Mouse (Mus musculus): ENCODE measurements around the gene Arhgap20. TPM values are rescaled to one million over a fixed set of nuclear protein-coding genes. Genes with fewer than 3 reads are reported as not detected.

The Arhgap20 gene
- total RNA-seq, 4 experiments from 2014 or later = 21.7 to 29.7 (median 23.7) TPM

DNA sequence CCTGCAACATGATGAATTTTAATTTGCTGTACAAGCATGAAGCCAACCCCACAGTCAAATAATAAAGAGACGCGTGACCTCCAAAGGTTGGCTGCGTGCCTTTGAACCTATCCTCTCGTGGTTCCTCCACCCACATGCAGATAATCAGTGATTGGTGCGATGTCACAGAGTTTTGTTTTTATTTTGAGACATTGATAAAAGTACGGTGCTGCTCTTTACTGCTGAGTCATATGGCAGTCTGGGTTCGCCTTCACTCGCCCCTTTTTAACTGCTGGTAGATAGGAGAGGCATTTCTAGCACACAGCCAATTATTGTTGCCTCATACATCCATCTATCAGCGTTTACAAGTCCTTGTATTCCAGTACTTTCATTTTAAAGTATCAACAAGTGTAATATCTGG lies 34.0 kb downstream of the Arhgap20 start:
- peak; percentile 29 for DNase-seq (ENCODE audit: low spot score)

DNA sequence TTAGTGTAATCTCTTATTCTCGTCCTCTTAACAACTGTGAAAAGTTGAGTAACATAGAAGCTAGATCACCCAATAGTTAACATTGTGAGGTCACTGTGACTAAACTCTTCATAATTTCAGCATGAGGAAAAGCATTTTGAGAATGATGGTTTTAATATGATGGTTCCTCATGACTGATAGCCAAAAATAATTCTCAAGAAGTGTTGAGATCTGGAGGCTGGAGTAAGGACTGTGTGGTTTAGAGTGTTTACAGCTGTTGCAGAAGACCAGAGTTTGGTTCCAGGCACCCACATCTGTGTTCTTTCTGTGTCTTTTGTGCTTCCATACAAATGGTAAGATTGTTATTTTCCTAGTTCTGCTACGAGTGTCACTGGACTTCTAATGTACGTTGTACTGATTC lies 42.1 kb downstream of the Arhgap20 start:
- no peak for DNase-seq (ENCODE audit: low spot score)

DNA sequence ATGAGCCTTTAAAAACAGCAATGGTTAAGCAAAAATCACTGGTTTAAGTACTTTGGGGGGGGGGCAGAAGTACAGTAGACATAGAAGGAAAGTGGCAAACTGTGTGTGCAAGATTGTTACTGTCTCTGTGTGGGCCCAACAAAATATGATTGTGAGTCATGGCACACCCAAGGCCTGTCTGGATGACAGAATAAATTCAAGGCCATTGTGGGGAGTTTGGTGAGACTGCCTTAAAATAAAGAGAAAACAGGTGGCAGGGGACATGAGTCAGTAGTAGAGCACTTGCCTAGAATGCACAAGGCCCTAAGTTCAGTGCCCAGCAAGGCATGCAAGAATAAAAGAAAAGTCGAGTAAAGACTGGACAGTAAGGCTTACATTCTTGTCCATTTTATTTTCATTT lies 47.8 kb downstream of the Arhgap20 start:
- DNase-seq (ENCODE audit: low spot score) = no peak

DNA sequence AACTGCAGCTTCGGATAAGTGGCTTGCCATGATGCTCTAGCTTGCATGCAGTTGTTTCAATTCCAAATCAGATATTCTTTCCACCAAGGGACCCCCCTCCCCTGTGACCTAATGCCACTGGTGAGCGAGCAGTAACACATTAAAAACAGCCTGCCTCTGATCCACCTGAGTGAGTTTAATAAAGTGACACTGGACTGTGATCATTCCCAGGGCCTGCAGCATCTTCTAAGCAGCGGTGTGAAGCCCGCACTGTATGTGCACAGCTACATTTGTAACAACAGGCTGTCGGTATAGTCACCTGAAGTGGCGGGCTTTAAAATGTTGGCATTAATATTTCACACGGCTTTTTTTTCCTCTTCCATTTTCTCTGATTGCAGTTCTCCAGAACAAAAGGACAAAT lies 59.4 kb downstream of the Arhgap20 start:
- no peak for DNase-seq (ENCODE audit: low spot score)

DNA sequence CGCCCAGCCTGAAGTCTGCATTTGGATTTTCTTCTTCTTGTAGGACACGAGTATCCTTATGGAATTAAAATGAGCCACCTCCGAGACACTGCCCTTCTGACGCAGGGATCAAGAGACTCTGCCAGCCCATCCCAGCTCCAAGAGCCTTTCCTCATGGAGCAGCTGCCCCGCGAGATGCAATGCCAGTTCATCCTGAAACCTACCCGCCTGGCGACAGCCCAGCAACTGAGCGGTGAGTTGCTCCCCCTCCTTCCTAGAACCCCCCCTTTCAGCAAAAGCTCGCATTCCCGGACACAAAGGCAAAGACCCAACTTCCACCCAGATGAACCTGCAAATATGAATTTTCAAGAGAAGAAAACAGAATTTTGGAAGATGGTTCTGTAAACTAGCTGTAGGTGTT lies 66.5 kb downstream of the Arhgap20 start:
- DNase-seq (ENCODE audit: low spot score) = no peak

DNA sequence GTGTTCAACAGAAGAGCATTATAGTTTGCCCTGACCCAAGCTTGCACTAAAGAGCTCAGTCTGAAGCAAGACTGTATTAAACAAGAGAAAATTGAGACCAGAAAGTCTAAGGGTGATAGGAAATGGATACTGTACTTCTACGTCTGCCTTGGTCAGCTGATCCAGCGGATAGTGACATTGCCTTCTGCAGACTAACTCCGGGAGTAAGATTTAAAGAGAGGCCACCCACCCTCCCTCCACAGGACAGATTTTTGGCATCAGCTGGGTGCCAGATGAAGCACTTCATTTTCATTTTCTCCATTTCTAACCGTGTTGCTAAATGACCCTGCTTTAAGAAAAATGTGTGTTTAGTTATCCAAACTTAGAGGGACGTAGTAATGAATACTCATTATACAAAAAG lies 67.2 kb downstream of the Arhgap20 start:
- no peak for DNase-seq (ENCODE audit: low spot score)

DNA sequence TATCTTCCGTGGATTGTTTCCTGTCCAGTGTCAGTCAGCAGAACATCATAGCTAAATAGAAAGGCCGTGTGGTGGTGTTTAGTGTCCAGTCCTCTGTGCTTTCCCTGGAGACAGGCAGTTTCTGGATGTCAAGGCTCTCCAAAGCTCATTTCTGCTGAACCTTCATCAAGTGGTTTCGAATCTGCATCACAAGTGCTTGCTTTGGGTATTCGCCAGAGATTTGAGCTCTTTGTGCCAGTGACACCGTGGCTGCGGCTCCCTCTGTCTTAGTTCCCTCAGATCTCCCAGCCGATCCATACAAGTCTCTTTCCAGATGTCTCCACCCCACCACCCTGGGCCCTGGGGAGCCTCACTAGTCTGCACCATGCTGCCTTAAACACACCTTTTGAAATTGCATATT lies 72.6 kb downstream of the Arhgap20 start:
- DNase-seq (ENCODE audit: low spot score) = no peak

DNA sequence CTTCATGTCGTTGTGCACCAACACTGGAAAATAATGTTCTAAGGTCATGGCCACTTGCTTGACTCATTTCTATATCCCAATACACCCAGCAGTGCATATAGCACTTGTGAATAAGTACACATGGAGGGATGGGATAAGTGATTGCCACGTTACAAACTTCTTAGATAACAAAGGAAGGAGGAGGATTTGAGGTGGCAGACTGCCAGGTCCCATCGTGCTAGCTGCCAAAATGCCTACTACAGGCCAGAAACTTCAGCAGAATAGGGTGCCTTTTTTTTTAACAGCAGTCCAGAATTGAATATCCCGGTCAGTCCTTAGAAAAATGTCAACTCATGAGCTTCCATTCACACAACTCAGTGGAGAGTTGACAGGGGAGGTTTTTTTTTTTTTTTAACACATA lies 78.1 kb downstream of the Arhgap20 start:
- DNase-seq (ENCODE audit: low spot score) = no peak

DNA sequence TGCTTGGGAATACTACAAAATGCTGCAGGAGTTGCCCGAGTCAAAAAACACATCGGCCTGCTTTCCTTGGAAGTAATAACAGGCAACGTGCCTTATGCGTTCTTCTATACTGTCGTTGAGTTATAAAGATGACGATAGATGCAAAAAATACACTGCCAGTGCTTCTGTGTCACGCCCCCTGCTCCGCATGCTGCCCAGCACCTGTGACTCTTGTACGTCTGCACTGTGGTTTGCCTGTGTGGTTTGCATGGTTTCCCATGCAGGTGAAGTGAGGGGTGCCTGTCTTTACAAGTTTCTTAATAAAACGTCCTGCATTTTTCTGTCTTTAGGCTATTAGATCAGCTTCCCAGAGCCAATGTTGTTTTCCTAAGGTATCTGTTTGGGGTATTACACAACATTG lies 80.7 kb downstream of the Arhgap20 start:
- no peak for DNase-seq (ENCODE audit: low spot score)

DNA sequence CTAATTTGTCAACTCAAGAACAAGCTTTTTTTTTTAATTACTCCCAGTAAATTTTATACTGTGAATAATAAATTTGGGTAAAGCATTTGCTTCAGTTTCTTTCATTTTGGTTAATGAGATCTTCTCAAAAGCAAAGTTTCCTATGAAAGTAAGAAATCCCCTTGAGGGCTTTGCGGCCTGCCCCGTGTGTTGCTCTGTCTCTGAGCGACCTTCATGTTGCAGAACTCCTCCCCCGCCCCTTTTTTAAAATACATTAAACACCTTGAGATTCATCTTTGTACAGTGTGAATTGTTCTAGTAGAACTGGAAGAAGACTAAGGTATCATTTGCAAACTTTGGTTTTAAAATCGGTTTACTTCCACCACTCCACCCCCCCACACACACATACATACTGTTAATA lies 88.6 kb downstream of the Arhgap20 start:
- no peak for DNase-seq (ENCODE audit: low spot score)

DNA sequence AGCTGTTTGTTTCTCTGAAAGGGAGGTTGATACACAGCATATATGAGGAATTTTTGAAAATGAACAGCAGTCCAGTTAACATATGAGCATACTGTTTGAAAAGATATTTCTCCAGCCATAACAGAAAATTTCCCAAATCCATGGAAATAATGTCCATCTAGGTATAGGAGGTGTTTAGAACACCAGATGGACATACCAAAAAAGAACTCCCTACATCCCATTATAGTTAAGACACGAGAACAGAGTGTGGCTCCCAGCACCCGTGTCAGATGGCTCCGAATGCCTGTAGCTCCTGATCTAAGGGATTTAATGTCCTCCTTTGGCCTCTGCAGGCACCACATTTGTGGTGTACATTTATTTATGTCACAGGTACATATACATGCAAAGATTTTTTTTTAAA lies 99.1 kb downstream of the Arhgap20 start:
- DNase-seq (ENCODE audit: low spot score) = no peak

DNA sequence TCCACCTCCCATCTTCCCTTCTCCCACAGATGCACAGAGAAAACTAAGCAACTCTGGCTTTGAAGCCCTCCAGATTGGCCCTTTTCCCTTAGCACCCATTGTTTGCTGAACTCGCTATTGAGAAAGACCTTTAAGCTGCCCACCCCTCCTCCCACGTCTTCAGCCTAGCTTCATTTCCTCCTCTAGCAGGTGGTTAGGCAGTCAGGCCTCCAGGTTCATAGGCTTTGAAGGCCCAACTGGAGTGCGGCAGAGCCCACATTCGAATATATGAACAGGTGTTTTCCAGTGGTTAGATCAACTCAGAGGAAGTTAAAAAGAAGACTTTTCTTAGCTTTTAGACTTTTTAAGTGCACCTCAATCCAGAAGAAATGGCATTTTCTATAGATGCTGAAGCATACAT lies 101.5 kb downstream of the Arhgap20 start:
- no peak for DNase-seq (ENCODE audit: low spot score)

DNA sequence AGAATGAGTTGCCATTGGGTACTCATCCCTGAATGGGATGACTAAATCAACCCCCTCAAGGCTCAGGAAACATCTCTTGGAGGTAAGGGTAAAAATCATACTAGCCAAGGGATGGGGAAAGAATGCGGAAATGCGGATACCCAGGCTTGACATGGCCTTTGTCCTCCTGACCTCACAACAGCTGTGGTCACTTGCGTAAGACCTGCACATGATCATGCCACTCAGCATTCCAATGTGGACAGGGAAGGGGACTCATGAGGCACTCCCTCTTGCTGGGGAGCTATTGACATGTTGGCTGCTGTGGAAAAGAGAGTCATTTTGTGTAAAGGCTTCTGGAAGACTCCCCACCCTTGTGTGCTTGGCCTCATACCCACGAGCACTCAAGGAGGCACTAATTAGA lies 103.9 kb downstream of the Arhgap20 start:
- no peak for DNase-seq (ENCODE audit: low spot score)

DNA sequence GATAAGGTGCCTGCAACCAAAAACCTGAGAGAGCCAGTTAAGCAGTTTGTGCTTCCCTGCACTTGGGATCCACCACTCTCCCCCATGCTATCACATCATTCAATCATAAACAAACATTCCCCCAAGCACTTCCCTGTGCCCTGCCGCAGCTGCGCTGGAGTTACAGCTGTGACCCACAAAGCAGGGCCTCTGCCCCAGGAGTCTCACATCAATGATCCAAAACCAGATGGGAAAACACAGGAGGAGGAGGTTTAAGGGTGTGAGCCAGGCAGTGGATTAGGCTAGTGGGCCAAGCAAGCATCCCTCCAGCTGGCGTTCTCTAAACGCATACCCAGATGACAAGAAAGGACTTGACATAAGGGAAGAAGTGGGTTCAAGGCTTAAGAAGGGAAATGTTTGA lies 109.2 kb downstream of the Arhgap20 start:
- DNase-seq (ENCODE audit: low spot score) = no peak

DNA sequence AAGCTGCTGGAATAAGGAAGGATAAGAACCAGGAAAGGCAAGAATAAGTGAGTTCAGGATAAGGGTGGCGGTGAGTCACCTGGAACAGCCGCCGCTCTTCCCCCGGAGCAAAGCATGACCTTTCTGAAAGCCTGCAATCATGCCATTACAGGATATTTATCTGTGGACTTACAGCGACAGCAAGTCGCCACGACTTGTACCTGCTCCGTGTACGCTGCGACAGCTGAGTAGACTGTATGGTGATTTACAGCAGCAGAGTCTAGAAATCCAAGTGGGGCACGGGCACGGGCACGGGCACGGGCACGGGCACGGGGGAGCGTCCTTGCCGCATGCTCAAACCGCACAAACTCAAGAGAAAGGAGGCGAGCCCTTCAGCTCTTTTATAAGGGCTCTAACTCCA lies 110.4 kb downstream of the Arhgap20 start:
- DNase-seq (ENCODE audit: low spot score) = no peak

DNA sequence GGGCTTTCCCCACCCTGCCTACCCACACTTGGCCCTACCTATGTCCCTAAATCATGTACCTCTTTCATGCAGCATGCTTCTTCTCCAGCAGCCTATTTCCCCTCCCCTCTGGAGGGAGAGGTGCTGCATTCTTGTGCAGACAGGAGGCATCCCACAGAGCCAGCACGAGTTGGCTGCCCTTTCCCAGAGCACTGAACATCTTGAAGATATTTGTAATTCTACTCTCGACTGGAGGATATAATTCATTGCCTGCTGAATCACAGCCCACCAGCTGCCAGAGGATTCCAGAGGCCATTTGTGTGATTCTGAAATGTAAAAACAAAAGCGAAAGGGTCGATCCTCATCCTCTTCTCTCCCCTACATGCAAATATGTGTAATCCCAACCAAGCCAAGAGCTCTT lies 116.2 kb downstream of the Arhgap20 start:
- no peak for DNase-seq (ENCODE audit: low spot score)

DNA sequence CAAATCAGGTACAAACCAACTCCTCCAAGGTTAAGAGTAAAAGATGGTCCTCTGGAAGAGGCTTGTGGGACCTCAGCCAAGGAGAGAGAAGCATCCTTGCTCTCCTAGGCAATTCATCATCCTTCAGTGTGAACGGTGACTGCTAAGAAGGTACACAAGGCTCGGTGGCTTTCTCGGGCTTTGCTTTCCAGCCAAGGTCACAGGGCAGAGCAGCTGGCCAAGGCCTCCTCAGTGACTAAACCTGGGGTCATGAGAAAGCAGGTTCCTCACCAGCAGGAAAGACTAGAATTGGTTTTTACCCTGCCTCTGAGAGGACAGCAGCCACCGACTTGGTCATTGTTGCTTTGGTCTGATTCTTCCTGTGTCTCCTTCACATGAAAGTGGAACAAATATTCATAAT lies 116.7 kb downstream of the Arhgap20 start:
- no peak for DNase-seq (ENCODE audit: low spot score)

DNA sequence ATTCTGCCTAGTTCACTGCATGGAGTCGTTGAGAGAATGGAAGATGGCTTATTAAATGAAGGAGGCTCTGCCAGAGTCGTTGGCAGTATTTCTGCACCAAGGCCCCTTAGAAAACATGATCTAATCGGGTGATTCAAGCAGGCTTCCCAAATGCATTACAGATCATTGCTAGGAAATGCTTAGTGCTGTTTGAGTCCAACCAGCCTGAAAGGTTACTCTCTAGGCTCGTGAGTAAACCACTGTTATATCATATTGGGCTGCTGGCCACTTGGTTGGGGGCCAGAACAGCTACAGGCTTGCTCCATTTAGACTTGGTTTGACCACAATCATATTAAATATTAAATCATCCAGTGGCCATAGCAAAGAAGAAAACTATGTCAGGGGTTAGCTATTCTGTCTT lies 118.2 kb downstream of the Arhgap20 start:
- DNase-seq (ENCODE audit: low spot score) = peak; percentile 18

DNA sequence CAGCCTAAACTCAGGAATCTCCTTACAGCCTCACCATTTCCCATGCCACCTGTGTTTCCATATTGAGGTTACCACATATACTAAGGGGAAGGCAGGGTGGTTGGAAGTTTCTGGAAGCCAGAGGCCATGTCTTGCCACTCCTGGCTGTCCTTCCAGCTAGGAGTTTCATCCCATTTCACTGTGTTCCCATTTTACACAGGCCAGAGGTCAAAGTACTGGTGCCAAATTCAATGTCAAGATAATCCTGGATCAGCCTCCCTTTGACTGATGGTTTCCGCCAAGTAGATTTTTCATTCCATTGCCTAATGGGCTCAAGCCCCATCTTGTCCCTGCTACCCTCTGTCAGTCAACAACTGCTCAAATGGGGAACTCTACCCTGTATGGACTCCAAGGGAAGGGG lies 127.8 kb downstream of the Arhgap20 start:
- DNase-seq (ENCODE audit: low spot score) = no peak

Other genes with a start within 250 kb of the Arhgap20 start
- gene Fdx1, start 198.2 kb downstream of the Arhgap20 start, total RNA-seq (2022) = 10 to 100 TPM; 80.8 to 96.5 (median 88.2) TPM

All from heart, adult 8-10 months (tissue).